Mouse (Mus musculus) kidney, embryonic 15.5 days (tissue): ENCODE data around the gene Cdh24. TPM values are rescaled to one million over a fixed set of nuclear protein-coding genes. Genes with fewer than 3 reads are reported as not detected.

ENCODE experiments used
- ATAC-seq: fragments of 200-750 bp; cut with Nextera tagmentation; replicated peaks from 2 replicates; pipeline ENCODE4 v1.8.0; 2017; ENCODE audit warnings: moderate TSS enrichment; ENCODE audit not compliant: low FRiP score
- H3K27ac ChIP-seq: fragments of 300-500 bp; sonication (generic); 2 replicates; pipeline ENCODE4 v1.5.1; 2015; ENCODE audit warnings: mild to moderate bottlenecking, inconsistent platforms
- H3K27me3 ChIP-seq: fragments of 300-500 bp; sonication (generic); 2 replicates; pipeline ENCODE4 v1.6.1; 2015; ENCODE audit warnings: inconsistent platforms
- H3K36me3 ChIP-seq: fragments of 300-500 bp; sonication (generic); 2 replicates; pipeline ENCODE4 v1.6.1; 2015; ENCODE audit warnings: inconsistent platforms
- H3K4me1 ChIP-seq: fragments of 300-500 bp; sonication (generic); 2 replicates; pipeline ENCODE4 v1.6.1; 2015; ENCODE audit warnings: inconsistent platforms
- H3K4me2 ChIP-seq: fragments of 300-500 bp; sonication (generic); 2 replicates; pipeline ENCODE4 v1.6.1; 2015; ENCODE audit warnings: moderate library complexity, mild to moderate bottlenecking, inconsistent platforms
- H3K4me3 ChIP-seq: fragments of 300-500 bp; sonication (generic); replicated peaks from 2 replicates; pipeline ENCODE4 v1.5.1; 2015; ENCODE audit warnings: mild to moderate bottlenecking, inconsistent platforms
- H3K9ac ChIP-seq: fragments of 300-500 bp; sonication (generic); 2 replicates; pipeline ENCODE4 v1.6.1; 2015; ENCODE audit warnings: mild to moderate bottlenecking, inconsistent platforms
- H3K9me3 ChIP-seq: fragments of 300-500 bp; sonication (generic); replicated peaks from 2 replicates; pipeline ENCODE4 v1.6.1; 2016; ENCODE audit warnings: inconsistent platforms
- WGBS: fragments of 180-500 bp; shearing (Covaris S2); methylation state at CpG from one replicate; pipeline ENCODE4 v1.1.7; 2015; ENCODE audit warnings: mixed read lengths; 5-methylcytosine and 5-hydroxymethylcytosine counted together
- polyA plus RNA-seq: library from polyadenylated mRNA; unstranded; fragments of >200 nt; fragmentation: Nextera tagmentation; extraction: Ambion mirVana; gene quantifications from 2 replicates; pipeline ENCODE4 v1.2.1, GENCODE M21; 2015

The Cdh24 gene
- polyA plus RNA-seq, 1 experiment from 2014 or later, result 4.5 TPM

- no peaks in the 10 kb centered on the region for H3K9me3 ChIP-seq
- no peaks in the 10 kb centered on the region for H3K27me3 ChIP-seq
- H3K36me3 ChIP-seq, result peaks cover 70% of the 10 kb centered on the region
- peak within 1 kb of the TSS; percentile 78 for H3K4me3 ChIP-seq
- peaks cover 25% of the 10 kb centered on the region for H3K4me1 ChIP-seq
- H3K4me2 ChIP-seq, result peak within 1 kb of the TSS; percentile 99
- under 1% methylated on average over 28 of the region's 28 CpGs for WGBS
- peak within 1 kb of the TSS; percentile 87 for H3K9ac ChIP-seq
- peak within 1 kb of the TSS; percentile 82 for H3K27ac ChIP-seq
- no peak; the same call in 1 of the 2 replicates for ATAC-seq
Observed at GRCm38 (mm10) chr14:54640946-54641304, 239 bp downstream of the Cdh24 start, which contains the start of gene Gm17606. TSS of gene Gm17606 (plus strand) at chr14:54640952.

DNA sequence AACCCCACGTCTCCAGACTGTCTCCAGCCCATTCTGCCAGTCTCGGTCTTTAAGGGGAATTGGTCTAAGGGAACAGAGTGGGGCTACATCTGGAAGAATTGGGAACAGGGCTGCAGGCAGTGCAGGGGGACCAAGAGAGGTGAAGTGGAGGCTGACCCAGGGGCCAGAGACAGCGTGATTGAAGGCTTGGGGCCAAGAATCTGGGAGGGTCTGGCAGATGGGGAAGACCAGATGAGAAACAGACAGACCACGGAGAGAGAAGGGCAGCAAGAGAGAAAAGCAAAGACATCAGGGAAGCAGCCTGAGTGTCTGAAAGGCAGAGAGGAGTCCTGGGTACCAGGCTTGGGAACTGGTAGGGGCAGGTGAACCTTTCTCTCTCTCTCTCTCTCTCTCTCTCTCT, 1.0 kb downstream of the Cdh24 start:
- 0 out of 2 replicates have a peak overlapping the region, but pooled peaks have one; percentile 37 for H3K9ac ChIP-seq
- H3K4me1 ChIP-seq, result peaks cover 25% of the 10 kb centered on the region
- H3K4me3 ChIP-seq, result peak overlapping the region; percentile 78
- H3K9me3 ChIP-seq, result no peaks in the 10 kb centered on the region
- no peak overlapping the region for H3K27ac ChIP-seq
- H3K36me3 ChIP-seq, result peaks cover 66% of the 10 kb centered on the region
- no peaks in the 10 kb centered on the region for H3K27me3 ChIP-seq
- peak overlapping the region; percentile 99 for H3K4me2 ChIP-seq
- 7% methylated on average over 4 of the region's 4 CpGs for WGBS
- no peak for ATAC-seq

DNA sequence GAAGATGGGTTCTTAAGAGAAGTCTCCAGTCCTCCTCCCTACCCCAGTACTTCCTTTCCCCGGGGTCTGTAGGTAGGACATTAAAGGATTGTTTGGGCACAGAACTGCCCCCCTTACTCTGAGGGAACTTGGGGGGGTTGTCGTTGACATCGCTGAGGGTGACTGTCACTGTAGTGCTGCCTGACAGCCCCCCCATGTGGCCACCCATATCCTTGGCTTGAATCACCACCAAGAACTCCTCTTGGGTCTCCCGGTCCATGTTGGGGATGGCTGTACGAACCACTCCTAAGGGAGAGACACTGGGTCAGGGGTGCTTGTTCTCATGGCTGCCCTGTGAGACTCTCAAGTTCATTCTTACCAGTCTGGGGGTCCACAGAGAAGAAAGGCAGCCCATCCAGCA, 3.0 kb downstream of the Cdh24 start:
- Histone ChIP-seq H3K27ac (no peak overlapping the region), H3K9ac (no peak overlapping the region), H3K4me2 (no peak overlapping the region), H3K27me3 (no peaks in the 10 kb centered on the region), H3K4me1 (peaks cover 25% of the 10 kb centered on the region), H3K36me3 (peaks cover 65% of the 10 kb centered on the region), H3K9me3 (no peaks in the 10 kb centered on the region), H3K4me3 (no peak overlapping the region)
- no peak for ATAC-seq
- 72% methylated on average over 5 of the region's 5 CpGs for WGBS

GRCm38 (mm10) chr14:54636954-54637353, 4.2 kb downstream of the Cdh24 start:
- Histone ChIP-seq H3K4me3 (no peak overlapping the region), H3K36me3 (peaks cover 65% of the 10 kb centered on the region), H3K27me3 (no peaks in the 10 kb centered on the region), H3K9me3 (no peaks in the 10 kb centered on the region), H3K4me1 (peaks cover 25% of the 10 kb centered on the region), H3K4me2 (no peak overlapping the region), H3K9ac (no peak overlapping the region), H3K27ac (no peak overlapping the region)
- no peak for ATAC-seq
- WGBS, result 61% methylated on average over 8 of the region's 8 CpGs

DNA sequence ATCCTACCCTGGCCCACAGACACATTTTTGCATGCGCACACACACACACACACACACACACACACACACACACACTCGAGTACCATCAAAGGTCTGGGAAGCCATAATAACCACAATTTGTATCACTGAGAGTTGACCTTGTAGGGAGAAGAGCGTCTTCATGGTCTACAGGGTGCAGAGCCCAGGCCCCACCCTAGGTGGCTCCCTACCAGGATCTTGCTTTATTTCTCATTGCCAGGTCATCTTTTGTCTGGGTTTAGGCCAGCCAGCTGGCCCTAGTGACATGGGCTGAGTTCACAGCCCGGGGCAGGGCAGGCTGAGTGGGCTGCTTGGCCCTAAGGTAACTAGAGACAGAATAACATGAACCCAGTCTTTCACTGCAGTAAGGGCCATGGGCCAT, 7.0 kb downstream of the Cdh24 start:
- 87% methylated on average over 4 of the region's 4 CpGs for WGBS
- H3K9ac ChIP-seq, result no peak overlapping the region

DNA sequence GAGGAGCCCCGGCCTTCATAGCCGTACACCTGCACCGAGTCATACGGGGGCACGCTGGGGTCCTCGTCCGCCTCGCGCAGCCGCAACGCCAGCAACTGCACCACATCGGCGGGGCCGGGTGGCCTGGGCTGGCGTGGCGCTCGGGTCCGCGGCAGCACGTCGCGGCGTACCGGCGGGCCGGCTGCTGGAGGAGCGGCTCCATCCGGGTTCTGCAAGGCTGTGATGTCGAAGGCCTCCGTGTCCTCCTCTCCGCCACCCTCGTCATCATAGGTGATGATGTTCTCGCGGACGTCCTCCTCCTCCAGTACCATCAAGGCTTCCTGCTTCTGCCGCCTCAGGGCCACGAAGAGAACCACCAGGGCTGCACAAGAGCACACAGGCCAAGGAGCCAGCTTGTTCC, 8.9 kb downstream of the Cdh24 start:
- H3K27ac ChIP-seq, result no peak overlapping the region
- H3K4me3 ChIP-seq, result no peak overlapping the region
- no peaks in the 10 kb centered on the region for H3K4me1 ChIP-seq
- no peak for ATAC-seq
- 92% methylated on average over 37 of the region's 37 CpGs for WGBS
- H3K27me3 ChIP-seq, result no peaks in the 10 kb centered on the region
- no peak overlapping the region for H3K9ac ChIP-seq
- no peaks in the 10 kb centered on the region for H3K9me3 ChIP-seq
- no peak overlapping the region for H3K4me2 ChIP-seq
- H3K36me3 ChIP-seq, result peaks cover 66% of the 10 kb centered on the region

More for the DNA sequence above, 7.0 kb downstream of the Cdh24 start:
- Histone ChIP-seq H3K4me1 (peaks cover 4% of the 10 kb centered on the region), H3K27me3 (no peaks in the 10 kb centered on the region), H3K4me3 (no peak overlapping the region), H3K4me2 (no peak overlapping the region), H3K9me3 (no peaks in the 10 kb centered on the region), H3K36me3 (peaks cover 84% of the 10 kb centered on the region), H3K27ac (no peak overlapping the region)
- no peak for ATAC-seq

- H3K27me3 ChIP-seq, result no peaks in the 10 kb centered on the region
- no peaks in the 10 kb centered on the region for H3K4me1 ChIP-seq
- no peak overlapping the region for H3K9ac ChIP-seq
- 67% methylated on average over 4 of the region's 4 CpGs for WGBS
- no peaks in the 10 kb centered on the region for H3K9me3 ChIP-seq
- H3K36me3 ChIP-seq, result peaks cover 56% of the 10 kb centered on the region
- H3K4me3 ChIP-seq, result no peak overlapping the region
- H3K27ac ChIP-seq, result no peak overlapping the region
- ATAC-seq, result no peak
- H3K4me2 ChIP-seq, result no peak overlapping the region
Observed at GRCm38 (mm10) chr14:54631240-54631599, 9.9 kb downstream of the Cdh24 start.

DNA sequence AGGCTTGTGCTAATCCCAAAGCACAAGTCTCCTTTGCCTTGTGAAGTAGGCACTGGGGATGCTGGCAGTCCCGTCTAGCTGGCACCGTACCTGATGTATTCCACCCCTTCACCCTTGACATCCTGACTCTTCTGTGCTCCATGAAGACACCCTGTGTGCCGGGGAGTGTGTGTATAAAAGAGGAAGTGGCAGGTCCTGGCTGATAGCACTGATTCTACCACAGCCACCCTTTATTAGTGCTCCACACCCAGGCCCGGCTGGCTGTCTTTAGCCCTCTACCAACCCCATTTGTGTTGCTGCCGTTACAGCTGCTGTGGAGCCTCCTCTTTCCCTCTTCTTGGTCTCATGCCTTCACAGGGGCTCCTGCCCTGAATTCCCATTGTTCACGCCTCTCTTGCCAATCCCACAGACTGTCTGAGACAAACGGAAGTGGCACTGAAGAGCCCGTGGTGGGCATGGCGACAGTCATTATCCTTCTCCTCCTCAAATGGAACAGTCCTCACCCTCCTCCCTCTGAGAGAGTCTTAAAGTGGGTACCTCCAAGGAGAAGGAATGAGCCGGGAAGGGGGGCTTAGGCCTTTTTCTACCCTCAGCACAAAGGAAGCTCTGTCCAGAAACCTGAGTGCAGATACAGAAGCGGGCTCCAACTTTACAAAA, 10.5 kb downstream of the Cdh24 start:
- no peak overlapping the region for H3K27ac ChIP-seq
- H3K9ac ChIP-seq, result no peak overlapping the region
- H3K4me3 ChIP-seq, result no peak overlapping the region
- H3K4me1 ChIP-seq, result no peaks in the 10 kb centered on the region
- 82% methylated on average over 11 of the region's 11 CpGs for WGBS
- peaks cover 51% of the 10 kb centered on the region for H3K36me3 ChIP-seq
- no peaks in the 10 kb centered on the region for H3K9me3 ChIP-seq
- H3K4me2 ChIP-seq, result no peak overlapping the region
- H3K27me3 ChIP-seq, result no peaks in the 10 kb centered on the region
- ATAC-seq, result no peak

- Histone ChIP-seq H3K36me3 (peaks cover 46% of the 10 kb centered on the region), H3K9me3 (no peaks in the 10 kb centered on the region), H3K4me3 (no peak overlapping the region), H3K4me1 (no peaks in the 10 kb centered on the region), H3K27ac (no peak overlapping the region), H3K9ac (no peak overlapping the region), H3K27me3 (no peaks in the 10 kb centered on the region), H3K4me2 (no peak overlapping the region)
- 89% methylated on average over 2 of the region's 2 CpGs for WGBS
- ATAC-seq, result no peak
Observed at GRCm38 (mm10) chr14:54629797-54630196, 11.4 kb downstream of the Cdh24 start.

DNA sequence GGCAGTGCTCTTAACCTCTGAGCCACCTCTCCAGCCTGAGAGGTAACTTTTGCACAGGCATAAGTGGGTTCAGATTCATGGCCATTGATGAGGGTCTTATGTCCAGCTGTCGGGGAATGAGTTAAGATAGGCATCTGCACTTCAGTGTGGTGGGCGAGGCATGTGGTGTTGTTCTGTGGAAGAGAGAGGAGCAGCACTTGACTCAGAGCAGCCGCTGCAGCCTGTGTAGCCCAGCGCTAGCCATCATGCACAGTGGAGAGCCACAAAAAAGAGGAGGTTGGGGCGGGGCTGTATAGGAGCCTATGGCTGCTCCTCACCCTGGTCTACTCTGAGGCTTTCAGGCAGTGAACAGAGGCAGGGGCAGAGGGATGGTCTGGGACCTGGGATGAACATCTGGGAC, 13.1 kb downstream of the Cdh24 start:
- H3K9me3 ChIP-seq, result no peaks in the 10 kb centered on the region
- no peak overlapping the region for H3K4me2 ChIP-seq
- no peak for ATAC-seq
- no peaks in the 10 kb centered on the region for H3K4me1 ChIP-seq
- no peak overlapping the region for H3K4me3 ChIP-seq
- no peaks in the 10 kb centered on the region for H3K27me3 ChIP-seq
- H3K36me3 ChIP-seq, result peaks cover 30% of the 10 kb centered on the region
- H3K27ac ChIP-seq, result no peak overlapping the region
- H3K9ac ChIP-seq, result no peak overlapping the region
- WGBS, result 69% methylated on average over 5 of the region's 5 CpGs

DNA sequence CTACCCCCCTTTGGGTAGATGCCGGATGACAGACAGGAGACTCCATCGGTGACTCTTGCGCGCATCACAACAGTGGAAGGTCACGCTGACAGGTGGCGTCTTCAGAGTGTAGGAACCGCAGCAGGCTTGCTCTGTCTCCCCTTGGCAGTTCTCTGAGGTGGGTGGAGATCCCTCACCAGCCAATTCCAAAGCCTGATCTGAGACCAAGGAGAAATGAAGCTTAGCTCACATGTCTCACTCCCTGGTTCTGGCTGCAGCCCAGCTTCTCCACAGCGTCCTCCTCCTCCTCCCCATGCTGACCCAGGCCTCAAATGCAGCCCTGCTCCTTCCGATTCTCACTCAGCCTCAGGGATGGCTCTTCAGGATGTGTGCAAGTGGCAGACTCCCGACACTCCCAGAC, 16.2 kb downstream of the Cdh24 start:
- 71% methylated on average over 10 of the region's 10 CpGs for WGBS
- H3K4me3 ChIP-seq, result no peak overlapping the region
- H3K36me3 ChIP-seq, result 0 out of 2 replicates have a peak, but pooled peaks cover under 1% of the 10 kb centered on the region
- ATAC-seq, result no peak
- H3K4me2 ChIP-seq, result no peak overlapping the region
- H3K27ac ChIP-seq, result no peak overlapping the region
- H3K9ac ChIP-seq, result no peak overlapping the region
- no peaks in the 10 kb centered on the region for H3K27me3 ChIP-seq
- no peaks in the 10 kb centered on the region for H3K4me1 ChIP-seq
- H3K9me3 ChIP-seq, result no peaks in the 10 kb centered on the region

DNA sequence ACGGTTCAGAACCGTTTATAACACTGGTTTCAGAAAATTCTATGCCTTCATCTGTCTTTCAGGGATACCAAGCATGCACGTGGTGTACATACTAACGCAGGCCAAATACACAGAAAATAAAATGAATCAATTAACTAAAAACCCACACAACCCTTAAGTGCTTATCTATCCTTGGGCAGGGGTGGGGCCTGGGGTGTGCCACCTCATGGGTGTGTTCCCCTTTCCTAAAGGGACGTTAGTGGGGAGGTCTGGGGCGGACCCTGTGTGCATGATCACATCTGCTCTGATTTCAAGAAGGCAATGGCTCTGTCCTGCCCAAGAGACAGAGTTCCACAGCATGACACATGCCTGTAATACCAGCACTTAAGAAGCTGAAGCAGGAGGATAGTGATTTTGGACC, 17.8 kb downstream of the Cdh24 start:
- Histone ChIP-seq H3K27ac (no peak overlapping the region), H3K9me3 (no peaks in the 10 kb centered on the region), H3K4me1 (no peaks in the 10 kb centered on the region), H3K36me3 (no peaks in the 10 kb centered on the region), H3K4me3 (no peak overlapping the region), H3K27me3 (no peaks in the 10 kb centered on the region), H3K9ac (no peak overlapping the region), H3K4me2 (no peak overlapping the region)
- no peak for ATAC-seq
- 84% methylated on average over 6 of the region's 6 CpGs for WGBS

DNA sequence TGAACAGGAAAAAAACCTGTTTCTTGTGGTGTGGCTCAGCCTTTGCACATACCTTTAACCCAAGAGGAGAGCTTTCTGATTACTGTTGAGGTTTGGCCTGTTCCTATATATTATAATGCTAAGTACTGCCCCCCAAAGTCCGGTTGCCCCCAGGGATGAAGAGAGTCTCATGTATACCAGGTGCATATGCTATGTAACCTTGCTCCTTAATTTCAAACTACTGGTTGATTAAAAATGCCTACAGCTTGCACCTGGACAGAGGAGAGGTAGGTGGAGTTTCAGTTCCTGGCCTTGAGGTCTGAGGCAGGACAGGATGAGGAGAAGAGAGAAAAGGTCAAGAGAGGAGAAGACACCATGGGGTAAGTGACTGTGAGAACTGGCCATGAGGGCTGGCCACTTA, 20.0 kb downstream of the Cdh24 start, which contains the start of gene Psmb11:
Gene Psmb11 (plus strand): TSS at position 301 of the 400 bp plus-strand sequence.
- no peaks in the 10 kb centered on the region for H3K27me3 ChIP-seq
- H3K4me2 ChIP-seq, result no peak within 1 kb of the TSS
- no peak within 1 kb of the TSS for H3K27ac ChIP-seq
- no peak within 1 kb of the TSS for H3K9ac ChIP-seq
- H3K4me1 ChIP-seq, result peaks cover 11% of the 10 kb centered on the region
- H3K4me3 ChIP-seq, result no peak within 1 kb of the TSS
- H3K9me3 ChIP-seq, result no peaks in the 10 kb centered on the region
- no peak for ATAC-seq
- peaks cover 4% of the 10 kb centered on the region for H3K36me3 ChIP-seq
- 80% methylated on average over 1 of the region's 1 CpGs for WGBS
